Mouse (Mus musculus): Measurements from ENCODE around the gene Rab28. TPM values are rescaled to one million over a fixed set of nuclear protein-coding genes. Genes with fewer than 3 reads are reported as not detected.

Gene Rab28
- total RNA-seq, 4 experiments from 2014 or later, result 61.1 to 87.8 (median 71.1) TPM

DNA sequence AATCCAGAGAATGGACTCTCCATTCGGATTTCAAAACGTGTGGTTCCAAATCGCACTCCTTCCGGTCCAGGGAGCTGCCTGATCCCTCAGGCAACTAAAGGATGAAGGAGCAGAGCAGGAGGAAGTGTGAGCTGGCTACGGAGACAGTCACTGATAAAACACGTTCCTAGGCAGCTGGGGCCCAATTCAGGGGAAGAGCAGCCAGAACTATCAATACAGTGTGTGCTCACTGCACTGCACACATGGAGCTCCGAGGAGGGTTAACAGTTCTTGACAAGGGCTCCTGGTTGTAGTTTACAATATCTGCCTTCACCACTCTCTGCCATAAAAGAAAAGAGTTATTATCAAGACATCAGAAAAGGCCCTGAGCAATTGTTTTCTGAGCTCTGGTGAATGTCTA is 82.4 kb downstream of the Rab28 start:
- no peak for DNase-seq

DNA sequence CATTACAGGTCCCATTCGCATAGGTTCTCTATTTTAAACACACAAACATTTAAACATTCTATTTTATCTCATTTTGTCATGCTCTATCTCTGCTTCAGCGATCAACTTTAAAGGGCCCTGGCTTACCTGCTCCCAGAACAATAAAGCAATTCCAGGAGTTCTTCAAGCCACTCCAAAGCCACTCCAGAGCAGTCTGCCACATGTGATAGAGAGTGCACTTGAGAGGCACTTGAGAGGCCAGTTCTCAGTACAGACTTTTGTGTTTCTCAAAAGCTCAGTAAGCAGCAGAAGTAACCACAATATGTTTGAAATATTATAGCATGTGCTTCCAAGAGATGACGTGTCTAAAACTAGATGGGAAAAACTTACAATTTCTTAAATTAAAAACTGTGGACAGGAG is 86.2 kb downstream of the Rab28 start:
- no peak for DNase-seq

DNA sequence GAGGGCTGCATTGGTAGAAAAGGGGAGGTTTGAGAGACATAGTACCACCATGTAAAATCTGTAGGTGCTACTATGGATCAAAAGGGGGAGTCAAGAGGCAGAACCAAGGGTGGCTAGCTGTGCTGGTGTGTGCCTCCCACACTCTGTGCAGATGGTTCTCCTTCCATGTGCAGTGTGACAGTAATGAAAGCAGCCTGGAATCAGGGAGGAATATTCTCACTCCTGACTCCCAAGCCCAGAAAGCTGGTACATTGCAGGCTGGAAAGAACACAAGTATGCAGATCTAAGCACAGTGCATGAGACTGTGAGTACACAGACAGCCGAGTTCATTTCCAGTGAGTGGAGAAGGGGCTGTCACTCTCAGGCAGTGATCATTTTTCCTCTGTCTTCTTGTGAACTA is 89.0 kb downstream of the Rab28 start:
- DNase-seq, result no peak

DNA sequence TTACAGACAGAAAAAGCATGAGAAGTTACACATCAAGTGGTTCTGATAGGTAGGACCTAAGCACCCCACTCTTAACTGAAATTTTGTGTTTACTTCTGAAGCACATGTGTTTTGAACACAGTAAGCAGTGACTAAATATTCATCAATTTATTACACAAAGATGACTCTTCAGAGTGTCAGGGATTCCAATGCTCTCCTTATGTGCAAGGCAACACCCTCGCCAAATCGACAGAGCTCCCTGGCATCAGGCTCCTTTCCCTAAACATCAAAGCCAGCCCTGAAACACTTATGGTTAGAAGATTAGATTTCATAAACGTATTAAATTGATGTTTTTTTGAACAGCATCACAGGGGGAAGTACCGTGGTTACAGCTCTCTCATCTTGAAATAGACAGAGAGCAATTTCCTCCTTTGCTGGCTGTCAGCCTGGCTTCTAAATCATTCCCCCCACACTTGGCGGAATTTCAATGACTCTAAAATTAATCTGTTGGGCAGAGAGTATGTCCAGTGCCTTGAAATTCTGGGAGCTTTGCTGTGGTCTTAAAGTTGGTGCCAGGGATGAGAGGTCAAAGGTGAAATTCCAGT is 97.4 kb downstream of the Rab28 start:
- DNase-seq, result no peak

DNA sequence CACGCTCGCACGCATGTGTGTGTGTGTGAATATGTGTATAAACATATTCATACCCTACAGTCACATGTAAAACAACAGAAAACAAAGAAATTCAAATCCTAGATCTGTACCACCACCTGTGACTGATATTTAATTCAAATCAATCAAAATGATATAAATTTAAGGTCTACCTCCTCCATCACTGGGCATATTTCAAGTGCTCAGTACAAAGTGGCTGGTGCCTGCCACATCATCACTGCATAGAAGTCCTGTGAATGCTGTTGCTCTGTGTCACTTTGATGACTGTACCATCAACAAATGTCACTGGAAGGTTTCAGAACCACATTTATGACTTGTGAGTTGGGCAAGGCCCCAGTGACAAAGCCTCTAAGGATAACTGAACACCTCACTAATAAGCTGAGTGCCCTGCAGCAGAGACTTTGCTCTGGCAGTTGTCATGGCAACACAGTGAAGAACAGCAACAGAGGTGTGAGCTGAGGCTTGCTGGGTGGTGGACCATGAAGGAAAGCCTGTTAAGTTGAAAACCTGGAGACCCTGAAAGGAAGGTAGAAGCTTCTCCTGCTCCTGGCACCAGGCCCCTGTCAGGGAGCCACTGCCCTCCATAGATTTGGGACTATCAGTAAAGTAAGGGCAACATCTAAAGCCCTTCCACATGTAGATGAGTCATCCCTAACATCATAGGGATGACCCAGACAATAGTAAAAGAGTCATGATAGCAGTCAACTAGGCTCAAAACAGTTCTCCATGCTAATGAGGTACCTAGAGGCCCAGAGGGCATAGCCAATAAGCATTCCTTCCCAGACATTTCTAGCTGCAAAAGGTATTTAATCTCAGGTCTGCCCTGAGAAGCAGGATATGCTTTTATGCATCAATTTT is 111.5 kb downstream of the Rab28 start:
- DNase-seq, result no peak

DNA sequence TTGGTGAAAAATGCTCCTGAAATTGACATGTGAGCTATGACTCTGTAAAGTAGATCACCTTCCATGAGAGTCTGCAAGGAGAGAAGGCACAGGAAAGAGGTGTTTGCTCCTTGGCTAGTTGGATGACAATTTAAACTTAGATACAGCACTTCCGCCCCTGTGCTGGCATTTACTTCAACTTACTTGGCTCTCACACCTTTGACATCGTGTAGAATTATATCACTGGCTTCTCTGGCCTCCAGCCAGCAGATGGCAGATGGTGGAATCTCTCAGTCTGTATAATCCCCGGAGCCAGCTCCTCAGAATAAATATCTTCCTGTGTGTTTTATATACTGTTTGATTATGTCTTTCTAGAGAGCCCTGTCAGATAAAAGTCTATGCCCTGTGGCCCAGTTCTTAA is 112.8 kb downstream of the Rab28 start:
- DNase-seq, result no peak

DNA sequence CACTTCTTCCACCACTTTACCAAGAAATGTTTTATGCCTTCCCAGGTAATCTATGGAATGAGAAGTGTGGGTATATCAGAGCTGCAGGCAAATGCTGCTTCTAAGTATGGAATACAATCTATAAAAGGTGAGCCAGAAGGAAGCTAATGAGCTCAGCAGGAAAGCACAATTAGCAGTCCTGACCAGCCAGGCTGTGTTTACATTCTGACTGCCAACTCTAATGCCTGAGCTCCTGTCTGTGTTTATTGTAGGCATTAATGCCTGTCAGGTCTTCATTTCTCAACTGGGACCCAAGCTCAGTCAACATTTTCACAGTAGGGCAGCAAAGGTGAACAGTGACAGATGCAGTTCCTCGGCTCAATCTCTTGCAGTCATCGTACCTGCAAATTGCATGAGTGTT is 129.9 kb downstream of the Rab28 start:
- no peak for DNase-seq

Other genes with a start within 250 kb of the Rab28 start
- gene Nkx3-2, start 56.3 kb upstream of the Rab28 start, total RNA-seq (2022), result not detected
- gene Bod1l, start 136.2 kb upstream of the Rab28 start, total RNA-seq (2022), result 10 to 100 TPM; 35.9 to 45.8 (median 38.2) TPM

Measured in adrenal gland, adult 8-10 months (tissue).